Mouse (Mus musculus) testis, adult 2 months (tissue): ENCODE results near the gene Ehmt1. TPM values are rescaled to one million over a fixed set of nuclear protein-coding genes. Genes with fewer than 3 reads are reported as not detected.
A peak's percentile ranks its signal among the peaks of the same experiment; 100 is the strongest.

Source experiments
- H3K27ac ChIP-seq: fragments of 200-500 bp; 2 replicates; pipeline ENCODE4 v1.5.1; 2012; ENCODE audit warnings: low read depth, low read length; ENCODE audit not compliant: control insufficient read depth, insufficient read depth
- H3K27me3 ChIP-seq: fragments of 200-500 bp; 2 replicates; pipeline ENCODE4 v1.6.1; 2012; ENCODE audit warnings: mild to moderate bottlenecking, low read length, moderate library complexity; ENCODE audit not compliant: control insufficient read depth, insufficient read depth
- H3K36me3 ChIP-seq: fragments of 200-500 bp; 2 replicates; pipeline ENCODE4 v1.6.1; 2012; ENCODE audit warnings: mild to moderate bottlenecking, low read length; ENCODE audit not compliant: control insufficient read depth, insufficient read depth
- H3K4me1 ChIP-seq: fragments of 200-500 bp; 2 replicates; pipeline ENCODE4 v1.6.1; 2012; ENCODE audit warnings: low read length; ENCODE audit not compliant: control insufficient read depth, insufficient read depth
- H3K4me3 ChIP-seq: fragments of 200-500 bp; 2 replicates; pipeline ENCODE4 v1.5.1; 2012; ENCODE audit warnings: low read depth, mild to moderate bottlenecking, low read length, moderate library complexity, mixed read lengths; ENCODE audit not compliant: control insufficient read depth
- CTCF ChIP-seq: fragments of 200-500 bp; IDR thresholded peaks from 2 replicates; pipeline ENCODE4 v1.5.1; 2012; ENCODE audit warnings: low read depth, mild to moderate bottlenecking, inconsistent platforms, low read length, moderate library complexity; ENCODE audit not compliant: control insufficient read depth, insufficient read depth, insufficient replicate concordance
- POLR2A ChIP-seq: fragments of 200-500 bp; IDR thresholded peaks from 2 replicates; pipeline ENCODE4 v1.6.1; 2012; ENCODE audit warnings: low read depth, mild to moderate bottlenecking, inconsistent platforms, low read length, moderate library complexity; ENCODE audit not compliant: control insufficient read depth
- polyA plus RNA-seq: library from polyadenylated mRNA; depleted of rRNA; stranded (reverse); fragments of >200 nt; gene quantifications from 2 replicates; pipeline ENCODE4 v1.2.3, GENCODE M21; 2012

The Ehmt1 gene
- polyA plus RNA-seq, 1 experiment: 13.2 TPM

DNA sequence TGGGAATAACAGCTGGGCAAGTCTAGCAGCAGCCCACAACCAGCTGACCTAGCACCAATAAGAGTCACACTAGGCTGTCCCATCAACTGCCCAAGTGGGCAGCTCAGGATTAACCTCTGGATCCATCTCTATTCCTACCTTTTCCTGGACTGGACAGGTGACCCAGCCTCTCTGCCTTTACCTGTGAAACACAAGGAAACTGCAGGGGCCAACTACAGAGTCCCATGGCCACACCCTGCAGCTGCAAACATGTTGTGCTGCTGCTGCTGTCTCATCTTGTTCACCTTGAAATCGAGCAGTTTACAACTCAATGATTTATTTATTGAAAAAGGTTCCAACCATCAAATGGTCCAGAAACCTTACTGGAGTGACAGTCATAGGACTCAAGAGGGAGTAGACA is 72.9 kb downstream of the Ehmt1 start:
- no peaks in the 10 kb centered on the region for H3K4me1 ChIP-seq
- H3K36me3 ChIP-seq: no peaks in the 10 kb centered on the region
- H3K27me3 ChIP-seq: no peaks in the 10 kb centered on the region
- TF ChIP-seq POLR2A (no peak), CTCF (no peak)
- peak overlapping the region; percentile 5; the same call in 1 of the 2 replicates for H3K4me3 ChIP-seq
- no peak overlapping the region for H3K27ac ChIP-seq

DNA sequence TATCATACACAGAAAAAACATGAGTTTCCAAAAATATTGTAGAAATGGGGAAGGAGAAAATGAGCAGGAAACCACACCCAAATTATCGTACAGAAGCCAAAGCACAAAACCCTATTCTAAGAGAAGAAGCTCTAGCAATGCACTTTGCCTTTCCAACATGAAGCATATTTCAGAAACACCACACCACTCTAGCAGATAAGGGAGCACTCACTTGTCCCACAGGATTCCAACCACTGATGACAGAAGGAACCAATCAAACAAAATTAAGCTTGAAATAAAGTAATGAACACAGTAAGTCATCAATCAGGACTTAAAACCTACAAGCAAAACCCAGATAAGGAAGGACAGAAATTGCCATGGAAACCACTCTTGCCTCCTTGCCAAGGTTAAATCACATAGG is 74.2 kb downstream of the Ehmt1 start:
- Histone ChIP-seq H3K36me3 (no peaks in the 10 kb centered on the region), H3K27ac (no peak overlapping the region), H3K4me1 (no peaks in the 10 kb centered on the region), H3K4me3 (no peak overlapping the region), H3K27me3 (no peaks in the 10 kb centered on the region)
- TF ChIP-seq POLR2A (no peak), CTCF (no peak)

DNA sequence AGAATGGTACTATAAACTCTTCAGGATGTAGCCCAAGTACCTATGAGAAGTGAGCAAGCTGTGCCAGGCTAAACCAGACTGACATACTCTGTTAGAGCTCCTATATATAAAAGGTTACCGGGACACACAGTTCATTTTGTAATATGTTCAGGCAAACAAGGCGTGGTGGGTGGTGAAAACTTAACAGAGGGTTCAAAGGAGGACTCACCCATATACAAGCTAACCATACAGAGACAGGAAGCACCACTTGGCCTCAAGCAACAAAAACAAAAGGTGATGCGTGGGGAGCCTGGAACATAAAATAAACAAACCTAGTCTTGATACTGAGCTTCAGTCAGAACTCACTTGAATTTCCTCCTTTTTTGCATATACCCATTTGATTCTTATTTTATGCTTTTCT is 88.8 kb downstream of the Ehmt1 start:
- Histone ChIP-seq H3K27me3 (no peaks in the 10 kb centered on the region), H3K4me3 (no peak overlapping the region), H3K27ac (no peak overlapping the region), H3K4me1 (no peaks in the 10 kb centered on the region), H3K36me3 (no peaks in the 10 kb centered on the region)
- no peak for TF ChIP-seq POLR2A
- TF ChIP-seq CTCF: no peak

DNA sequence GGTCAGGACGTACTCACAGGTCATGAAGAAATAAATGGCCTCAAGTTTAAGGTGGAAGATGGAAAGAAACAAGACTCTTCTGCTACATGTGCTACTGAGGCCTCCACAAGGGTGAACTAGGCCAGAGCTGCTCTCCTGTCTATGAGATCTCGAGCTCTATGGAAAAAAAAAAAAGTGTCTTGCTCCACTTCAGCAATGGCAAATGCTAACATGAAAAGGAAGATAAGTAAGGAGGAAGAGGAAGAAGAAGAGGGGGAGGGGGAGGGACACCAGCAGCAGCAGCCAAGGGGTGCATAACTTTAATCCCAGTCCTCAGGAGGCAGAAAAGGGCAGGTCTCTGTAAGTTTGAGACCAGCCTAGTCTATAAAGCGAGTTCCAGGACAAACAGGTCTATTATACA is 109.7 kb downstream of the Ehmt1 start:
- H3K4me3 ChIP-seq: no peak overlapping the region
- no peaks in the 10 kb centered on the region for H3K27me3 ChIP-seq
- H3K36me3 ChIP-seq: no peaks in the 10 kb centered on the region
- H3K4me1 ChIP-seq: no peaks in the 10 kb centered on the region
- H3K27ac ChIP-seq: no peak overlapping the region
- TF ChIP-seq POLR2A: no peak
- no peak for TF ChIP-seq CTCF

- Histone ChIP-seq H3K27ac (no peak overlapping the region), H3K27me3 (no peaks in the 10 kb centered on the region), H3K4me3 (no peak overlapping the region), H3K36me3 (no peaks in the 10 kb centered on the region), H3K4me1 (no peaks in the 10 kb centered on the region)
- TF ChIP-seq POLR2A (no peak), CTCF (no peak)
Observed at GRCm38 (mm10) chr2:24807691-24808090, 111.7 kb downstream of the Ehmt1 start.

GRCm38 (mm10) chr2:24807036-24807435 is 112.4 kb downstream of the Ehmt1 start:
- no peaks in the 10 kb centered on the region for H3K36me3 ChIP-seq
- TF ChIP-seq POLR2A (no peak), CTCF (no peak)

GRCm38 (mm10) chr2:24806143-24806542 is 113.3 kb downstream of the Ehmt1 start:
- Histone ChIP-seq H3K4me1 (no peaks in the 10 kb centered on the region), H3K36me3 (no peaks in the 10 kb centered on the region), H3K27me3 (no peaks in the 10 kb centered on the region), H3K4me3 (no peak overlapping the region), H3K27ac (no peak overlapping the region)
- TF ChIP-seq POLR2A: no peak
- TF ChIP-seq CTCF: no peak

More at GRCm38 (mm10) chr2:24807036-24807435, 112.4 kb downstream of the Ehmt1 start:
- Histone ChIP-seq H3K4me3 (no peak overlapping the region), H3K27me3 (no peaks in the 10 kb centered on the region), H3K4me1 (no peaks in the 10 kb centered on the region), H3K27ac (no peak overlapping the region)

DNA sequence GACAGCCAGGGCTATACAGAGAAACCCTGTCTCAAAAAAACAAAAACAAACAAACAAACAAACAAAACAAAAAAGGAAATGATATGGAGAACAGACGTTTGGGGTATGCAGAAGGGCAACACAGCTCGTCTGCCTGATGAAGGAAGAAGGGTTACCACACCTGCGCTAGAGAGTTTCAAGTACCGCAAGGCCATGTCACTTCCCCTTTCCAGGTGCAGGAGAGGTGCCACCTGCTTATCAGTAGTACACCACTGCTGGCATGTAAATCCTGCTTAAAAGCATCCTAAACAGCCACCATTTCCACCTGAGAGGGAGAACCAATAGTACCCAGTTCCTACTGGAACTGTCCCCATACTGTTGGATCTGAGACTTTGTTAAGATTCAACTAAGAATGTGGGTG is 113.8 kb downstream of the Ehmt1 start:
- H3K27ac ChIP-seq: no peak overlapping the region
- no peaks in the 10 kb centered on the region for H3K4me1 ChIP-seq
- H3K27me3 ChIP-seq: no peaks in the 10 kb centered on the region
- no peak overlapping the region for H3K4me3 ChIP-seq
- H3K36me3 ChIP-seq: no peaks in the 10 kb centered on the region
- TF ChIP-seq POLR2A (no peak), CTCF (no peak)
